Mouse (Mus musculus): ENCODE results near the gene Cep126.

Cep126 gene

GRCm38 (mm10) chr9:8134117-8134574, at the start of gene Cep126:
Cep126 (minus strand) TSS chr9:8134294.
- peak; percentile 64 for DNase-seq (ENCODE audit: low read depth)

DNA sequence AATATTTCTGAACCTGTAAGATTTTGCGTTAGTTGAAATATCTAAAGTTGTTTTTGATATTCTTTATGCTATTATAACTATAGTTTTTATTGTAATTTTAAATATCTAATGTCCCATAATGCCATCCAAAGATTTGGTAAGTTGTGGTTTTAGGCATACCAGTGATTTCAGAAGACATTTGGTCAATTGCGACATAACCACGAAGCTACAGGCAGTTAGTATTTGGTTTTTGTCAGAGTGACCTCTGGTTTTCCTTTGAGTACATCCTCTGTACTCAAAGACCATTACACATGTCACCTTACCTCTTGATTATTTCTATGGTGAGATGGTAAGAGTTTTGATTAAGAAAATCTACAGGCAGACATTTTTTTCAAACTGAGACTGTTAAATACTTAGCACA, 45.5 kb upstream of the Cep126 start:
- DNase-seq (ENCODE audit: low read depth) = no peak

- DNase-seq (ENCODE audit: low read depth) = no peak
Measured at GRCm38 (mm10) chr9:8177099-8177498, 43.0 kb upstream of the Cep126 start.

GRCm38 (mm10) chr9:8157011-8157410, 22.9 kb upstream of the Cep126 start:
- no peak for DNase-seq (ENCODE audit: low read depth)

DNA sequence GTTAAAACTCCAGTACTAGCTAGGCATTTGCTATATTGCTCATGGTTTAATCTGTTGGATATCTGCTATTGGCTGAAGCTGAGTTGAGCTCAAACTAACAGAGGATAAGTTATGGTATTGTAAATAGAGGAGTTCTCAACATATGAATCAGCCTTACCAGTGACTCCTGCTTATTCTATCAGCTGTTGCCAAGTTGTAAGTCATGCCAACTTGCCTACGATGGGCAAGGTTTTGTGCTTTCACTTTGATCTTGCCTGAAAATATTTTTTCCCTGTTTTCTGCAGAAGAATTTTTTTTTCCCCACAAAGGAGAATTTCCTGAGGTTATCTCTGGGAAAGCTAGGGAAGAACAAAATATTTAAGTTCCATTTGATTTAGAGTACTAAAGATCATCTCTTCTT, 5.4 kb upstream of the Cep126 start:
- no peak for DNase-seq (ENCODE audit: low read depth)

DNA sequence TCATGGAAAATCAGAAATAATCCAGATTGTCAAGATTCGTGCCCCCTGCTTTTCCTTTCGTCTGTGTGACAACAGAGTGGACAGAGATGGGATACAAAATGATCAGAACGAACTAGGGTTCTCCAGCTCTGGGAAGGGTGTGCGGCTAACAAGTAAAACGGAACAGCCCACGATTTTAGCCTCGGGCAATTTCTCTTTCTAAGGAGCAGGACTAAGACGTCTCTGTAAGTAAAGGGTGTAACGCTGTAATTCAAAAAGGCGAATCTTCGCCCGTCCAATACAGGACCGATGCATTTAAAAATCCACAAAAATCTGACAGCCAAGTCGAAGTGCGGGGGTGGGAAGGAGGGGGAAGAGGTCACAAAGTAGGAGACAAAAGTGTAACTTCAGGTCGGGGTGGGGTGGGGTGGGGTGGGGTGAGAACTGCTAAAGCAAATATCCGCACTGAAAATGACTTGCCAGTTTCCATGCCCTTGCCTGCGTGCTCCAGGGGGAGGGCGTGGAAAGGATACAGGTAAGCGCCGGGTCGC, 443 bp downstream of the Cep126 start:
- DNase-seq (ENCODE audit: low read depth) = peak; percentile 6

DNA sequence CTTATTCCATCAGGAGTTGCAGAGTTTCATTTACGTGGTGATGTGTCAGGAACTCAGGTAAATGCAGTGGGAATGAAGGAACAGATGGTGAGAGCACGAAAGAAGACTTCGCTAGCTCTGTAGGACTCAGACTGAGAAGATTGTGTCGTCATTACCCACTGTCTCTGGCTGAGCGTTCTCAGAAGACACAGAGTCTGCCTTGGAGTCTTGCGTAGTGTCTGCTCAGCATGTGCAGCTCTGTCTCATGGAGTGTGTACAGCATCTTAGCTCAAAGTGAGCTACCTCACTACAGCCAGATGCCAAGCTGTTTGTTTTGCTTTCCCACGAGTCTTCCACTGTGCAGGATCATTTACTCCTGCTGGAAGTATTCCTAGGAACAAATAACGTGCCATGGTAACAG, 10.6 kb downstream of the Cep126 start:
- no peak for DNase-seq (ENCODE audit: low read depth)

DNA sequence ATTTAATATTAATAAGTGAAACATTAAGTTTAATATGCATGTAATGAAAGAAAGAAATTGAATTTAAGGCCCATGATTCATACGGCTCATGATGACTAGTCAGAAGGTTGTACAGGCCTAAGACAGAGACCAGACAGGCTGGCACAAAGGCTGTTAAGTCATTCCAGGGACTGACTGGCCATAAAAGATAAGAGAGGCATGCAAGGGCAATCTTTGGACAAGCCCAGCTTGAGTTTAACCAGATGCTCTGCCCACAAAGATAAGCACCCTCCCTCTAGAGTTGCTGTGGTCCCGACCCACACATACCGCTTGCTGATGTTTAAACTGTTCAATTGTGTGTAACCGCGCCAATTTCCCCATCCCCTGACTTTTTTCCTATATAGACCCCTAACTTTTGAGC, 19.6 kb downstream of the Cep126 start:
- DNase-seq (ENCODE audit: low read depth) = no peak

- no peak for DNase-seq (ENCODE audit: low read depth)
Measured at GRCm38 (mm10) chr9:8103050-8103449, 31.0 kb downstream of the Cep126 start.

DNA sequence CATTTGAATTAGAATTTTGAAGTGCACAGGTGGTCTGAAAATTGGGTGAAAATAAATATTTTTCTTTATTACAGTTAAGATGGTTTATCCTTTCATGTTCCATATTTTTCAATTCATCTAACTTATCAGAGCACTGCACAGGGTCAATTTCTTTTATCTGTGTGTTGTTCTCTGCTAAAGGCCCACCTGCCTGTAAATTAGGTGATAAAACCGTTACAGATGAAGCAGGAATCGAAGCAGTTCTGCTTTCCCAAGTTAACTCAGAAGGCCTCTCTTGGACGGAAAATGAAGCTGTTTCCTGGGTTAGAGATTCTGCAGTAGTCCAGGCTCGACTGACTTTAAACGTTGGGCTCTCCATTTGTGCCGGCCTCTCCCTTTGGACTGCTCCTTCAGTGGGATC, 33.1 kb downstream of the Cep126 start:
- no peak for DNase-seq (ENCODE audit: low read depth)

- DNase-seq (ENCODE audit: low read depth) = no peak
Measured at GRCm38 (mm10) chr9:8078882-8079281, 55.2 kb downstream of the Cep126 start.

GRCm38 (mm10) chr9:8074345-8074744, 59.7 kb downstream of the Cep126 start:
- peak; percentile 29 for DNase-seq (ENCODE audit: low read depth)

- DNase-seq (ENCODE audit: low read depth) = no peak
Measured at GRCm38 (mm10) chr9:8073203-8073755, 60.8 kb downstream of the Cep126 start.

DNA sequence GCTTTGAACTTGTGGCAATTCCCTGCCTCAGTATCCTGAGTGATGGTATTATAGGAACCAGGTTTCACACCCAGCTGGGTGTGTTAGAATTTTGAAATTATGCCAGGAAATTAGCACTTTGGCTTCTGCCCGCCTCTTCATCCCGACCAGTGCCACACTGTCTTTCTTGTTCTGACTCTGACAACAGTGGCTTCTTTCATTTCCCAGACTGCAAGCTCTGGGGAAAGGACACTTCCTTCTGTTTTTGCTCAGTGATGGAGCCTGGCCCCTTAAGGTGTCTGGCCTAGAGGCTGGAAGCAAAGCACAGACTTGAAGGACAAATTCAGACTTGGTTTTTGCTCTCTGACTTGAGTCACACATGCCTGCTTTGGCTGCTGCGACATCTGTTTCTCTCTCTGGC, 74.5 kb downstream of the Cep126 start:
- DNase-seq (ENCODE audit: low read depth) = no peak

GRCm38 (mm10) chr9:8054831-8055230, 79.3 kb downstream of the Cep126 start:
- DNase-seq (ENCODE audit: low read depth) = no peak

- no peak for DNase-seq (ENCODE audit: low read depth)
Measured at GRCm38 (mm10) chr9:8043044-8043387, 91.1 kb downstream of the Cep126 start.

DNA sequence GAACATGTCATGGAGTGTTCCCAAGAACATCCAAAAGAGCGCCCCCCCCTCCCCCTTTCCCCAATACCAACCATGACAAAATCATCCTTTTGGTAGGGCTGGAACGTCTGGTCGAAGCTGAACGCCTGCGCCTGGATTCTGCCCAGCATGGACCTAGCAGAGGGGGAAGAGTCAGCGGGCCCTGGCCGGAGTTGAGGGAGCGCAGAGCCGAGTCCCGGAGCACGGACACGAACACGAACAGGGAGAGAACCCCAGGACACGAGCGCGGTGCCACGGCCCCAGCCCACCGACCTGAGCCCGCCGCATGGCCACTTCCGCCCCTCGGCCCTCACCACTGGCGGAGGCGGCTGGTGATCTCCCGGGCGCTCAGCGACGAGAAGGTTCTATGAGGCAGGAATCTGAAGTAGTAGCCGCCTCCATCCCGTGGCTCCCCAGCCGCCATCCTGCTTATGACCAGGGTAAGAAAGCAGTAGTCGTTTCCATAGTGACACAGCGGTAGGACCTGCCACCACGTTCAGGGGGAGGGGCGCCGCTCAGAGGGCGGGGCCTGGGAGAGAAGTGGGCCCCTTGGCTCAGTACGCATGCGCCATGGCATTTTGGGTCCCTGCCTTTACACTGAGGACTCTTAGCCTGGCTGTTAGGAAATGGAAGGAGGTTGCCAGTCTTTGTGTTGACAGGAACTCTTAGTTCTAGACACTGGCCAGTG, 91.6 kb downstream of the Cep126 start, which contains the start of gene Cfap300:
Cfap300 (minus strand) TSS at position 486 of the 706 bp plus-strand sequence.
- peak; percentile 96 for DNase-seq (ENCODE audit: low read depth)

DNA sequence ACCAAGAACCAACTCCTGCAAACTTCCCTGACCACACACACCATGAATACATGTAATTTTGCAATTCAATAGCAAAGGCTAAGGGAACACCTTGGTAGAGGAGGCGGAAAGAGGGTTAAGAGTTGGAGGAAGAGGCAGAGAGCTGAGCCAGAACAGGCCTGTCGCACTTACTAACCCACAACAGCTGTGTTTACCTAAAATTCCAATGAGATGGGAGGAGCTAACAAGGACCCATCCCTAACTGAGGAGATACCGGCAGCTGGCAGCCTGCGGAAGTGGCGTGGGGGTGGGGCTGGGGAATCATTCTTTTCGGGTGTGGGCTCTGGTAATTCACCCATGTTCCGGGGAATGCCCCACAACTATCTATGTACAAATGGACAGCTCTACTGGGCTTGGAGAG, 98.5 kb downstream of the Cep126 start:
- DNase-seq (ENCODE audit: low read depth) = no peak

GRCm38 (mm10) chr9:8035091-8035490, 99.0 kb downstream of the Cep126 start:
- no peak for DNase-seq (ENCODE audit: low read depth)

DNA sequence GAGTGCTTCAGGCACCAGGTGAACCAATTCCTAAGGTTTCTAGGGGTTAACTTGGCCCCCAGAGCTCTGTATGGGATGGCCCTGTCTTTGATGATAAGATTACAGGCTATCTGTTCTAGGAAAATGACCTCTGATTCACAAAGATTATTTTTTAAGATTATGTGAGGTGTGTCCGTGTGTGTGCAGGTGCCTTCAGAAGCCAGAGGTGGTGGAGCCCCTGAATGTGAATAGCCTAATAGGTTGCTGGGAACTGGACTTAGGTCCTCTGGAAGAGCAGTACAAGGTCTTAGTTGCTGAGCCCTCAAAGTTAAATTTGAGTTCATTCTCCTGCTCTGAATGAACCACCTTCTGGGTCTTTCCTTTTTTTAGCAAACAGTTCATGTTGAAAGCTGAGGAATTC, 100.0 kb downstream of the Cep126 start:
- no peak for DNase-seq (ENCODE audit: low read depth)

DNA sequence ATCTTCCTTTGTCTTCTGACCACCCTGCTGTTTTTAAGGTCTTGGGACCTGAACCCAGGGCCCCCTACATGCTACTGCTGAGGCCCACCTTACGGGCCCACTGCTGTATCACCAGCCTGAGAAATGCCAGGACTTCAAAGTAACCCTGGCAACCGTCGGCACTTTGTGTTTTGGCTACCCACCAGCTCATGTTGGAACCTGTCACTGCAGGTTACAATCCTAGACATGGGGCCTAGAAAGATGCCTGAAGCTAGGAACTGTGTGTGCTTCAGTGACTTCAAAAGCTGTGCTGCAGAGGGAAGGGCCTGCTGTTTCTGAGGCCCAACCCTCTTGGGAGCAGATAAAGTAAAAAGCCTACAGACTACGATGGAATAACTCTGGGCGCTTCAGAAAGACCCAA, 101.2 kb downstream of the Cep126 start:
- no peak for DNase-seq (ENCODE audit: low read depth)

Data from induced T-regulatory cell, adult 2 months (primary cell).